ENCODE assay signal across 8 mouse cellular contexts in the genomic region with DNA sequence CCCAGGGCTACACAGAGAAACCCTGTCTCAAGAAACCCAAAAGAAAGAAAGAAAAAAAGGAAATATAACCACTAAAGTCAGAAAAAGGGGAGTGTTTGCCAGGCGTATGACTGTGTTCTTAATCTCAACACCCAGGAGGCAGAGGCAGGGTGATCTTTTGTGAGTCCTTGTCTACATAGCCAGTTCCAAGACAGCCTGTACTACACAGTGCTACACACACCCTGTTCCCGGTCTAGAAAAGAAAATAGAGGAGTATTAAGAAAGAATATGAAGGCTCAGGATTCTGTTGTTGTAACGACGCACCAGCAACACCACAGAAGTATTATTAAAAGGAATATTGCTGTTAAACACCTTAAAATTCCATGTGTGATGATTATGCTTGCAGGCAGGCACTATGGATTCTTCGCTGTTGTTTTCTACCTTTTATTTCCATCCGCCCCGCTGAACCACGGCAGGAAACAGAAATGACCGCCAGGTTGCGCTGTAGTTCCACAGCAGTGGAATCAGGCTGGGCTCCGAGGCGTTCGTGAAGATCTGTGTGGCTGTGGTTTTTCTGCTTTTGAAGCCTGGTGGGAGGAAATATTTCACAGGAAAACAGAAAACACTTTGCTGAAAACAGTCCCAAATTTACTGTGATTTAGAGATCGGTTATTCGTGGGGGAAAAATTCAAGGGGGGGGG. TPM values are rescaled to one million over a fixed set of nuclear protein-coding genes. Genes with fewer than 3 reads are reported as not detected.
DNase-seq lines count a peak whose midpoint lies in the region; TF ChIP-seq lines count a peak whose summit lies in the region.

No protein-coding gene starts in this region.

- H3K4me1 ChIP-seq in midbrain, embryonic 10.5 days: 0 out of 2 replicates have a peak, but pooled peaks cover 4% of the 10 kb centered on the region

- intact Hi-C loops in left cerebral cortex, adult 2 months (cut with DNase I): loop anchor here (1.0 to 5.0 kb wide), 2 partner anchors 374 to 422 kb away; no protein-coding TSS in a partner anchor

- H3K36me3 ChIP-seq in midbrain, embryonic 10.5 days: no peaks in the 10 kb centered on the region

- no peaks in the 10 kb centered on the region for H3K27me3 ChIP-seq in midbrain, embryonic 10.5 days (ENCODE audit: low read depth, poor library complexity, severe bottlenecking)

- 18% methylated on average over 15 of the region's 15 CpGs for whole genome bisulfite sequencing in midbrain, embryonic 10.5 days

- no peak overlapping the region for H3K4me3 ChIP-seq in left cerebral cortex, adult 2 months
- no peak overlapping the region for H3K4me3 ChIP-seq in midbrain, embryonic 10.5 days

- peak; percentile 95 for TF ChIP-seq CTCF in left cerebral cortex, adult 2 months (IDR thresholded peaks at IDR 0.05)

- H3K27ac ChIP-seq in left cerebral cortex, adult 2 months: no peak overlapping the region
- peak overlapping the region; percentile 55; the same call in 1 of the 2 replicates for H3K27ac ChIP-seq in midbrain, embryonic 10.5 days (replicated peaks)

- no peaks in the 10 kb centered on the region for H3K9me3 ChIP-seq in midbrain, embryonic 10.5 days (replicated peaks)

- DNase-seq in T-cell, adult 2 months (ENCODE audit: low spot score): peak; percentile 68
- DNase-seq in cerebellum, postnatal 10 days: peak; percentile 90 to 93
- DNase-seq in frontal cortex, postnatal 36 days (ENCODE audit: low spot score in 2 of 2): peak; percentile 72 to 87
- DNase-seq in induced T-regulatory cell, adult 2 months (ENCODE audit: low read depth): peak; percentile 84
- peak; percentile 71 to 86 for DNase-seq in left cerebral cortex, adult 2 months (ENCODE audit: extremely low spot score in 1 of 2, low spot score in 2 of 2)
- DNase-seq in midbrain, embryonic 10.5 days (ENCODE audit: low spot score): peak; percentile 83
- peak; percentile 95 for DNase-seq in right cerebral cortex, postnatal 4 days
- peak; percentile 72 to 88 for DNase-seq in urinary bladder, postnatal 4 days (ENCODE audit: low spot score in 2 of 2)

RNA-seq across cellular contexts. Expression of a gene that starts 19.5 kb away (rescaled TPM):
- 10 to 100 TPM; 60.9 to 63.7 TPM for total RNA-seq in left cerebral cortex, adult 2 months (2021)
- polyA plus RNA-seq in midbrain, embryonic 10.5 days (2016; fragmentation: Nextera tagmentation; extraction: Ambion mirVana): 45.5 and 49.2 TPM in 2 replicates
